Mouse (Mus musculus) heart, adult 2 months (tissue): Measurements from ENCODE around the gene Tgfbi. TPM values are rescaled to one million over a fixed set of nuclear protein-coding genes. Genes with fewer than 3 reads are reported as not detected.

Experiments
- DNase-seq, 2 experiments: peaks; one replicate each; pipeline ENCODE4 v3.0.0; 2021
- H3K27ac ChIP-seq: fragments of 200-600 bp; 2 replicates; pipeline ENCODE4 v1.8.1; 2022
- H3K27me3 ChIP-seq: fragments of 200-500 bp; 2 replicates; pipeline ENCODE4 v1.6.1; 2012; ENCODE audit warnings: mild to moderate bottlenecking, low read length, inconsistent platforms, mixed read lengths; ENCODE audit not compliant: control insufficient read depth, insufficient read depth
- H3K36me3 ChIP-seq: fragments of 200-500 bp; 2 replicates; pipeline ENCODE4 v1.6.1; 2012; ENCODE audit warnings: low read length, inconsistent platforms; ENCODE audit not compliant: control insufficient read depth, insufficient read depth
- H3K4me1 ChIP-seq: fragments of 200-500 bp; 2 replicates; pipeline ENCODE4 v1.6.1; 2011; ENCODE audit warnings: low read length; ENCODE audit not compliant: control insufficient read depth, insufficient read depth
- H3K4me3 ChIP-seq: fragments of 200-600 bp; 2 replicates; pipeline ENCODE4 v1.8.1; 2022
- H3K79me2 ChIP-seq: fragments of 200-500 bp; replicated peaks from 2 replicates; pipeline ENCODE4 v1.6.1; 2012; ENCODE audit warnings: mild to moderate bottlenecking, inconsistent platforms, low read length, moderate library complexity, mixed read lengths; ENCODE audit not compliant: control insufficient read depth, insufficient read depth
- H3K9ac ChIP-seq: fragments of 200-500 bp; 2 replicates; pipeline ENCODE4 v1.6.1; 2012; ENCODE audit warnings: low read depth, mild to moderate bottlenecking, control low read depth, inconsistent platforms, low read length, mixed read lengths
- CTCF ChIP-seq: fragments of 200-600 bp; IDR thresholded peaks from 2 replicates; pipeline ENCODE4 v1.8.1; 2022; ENCODE audit warnings: antibody characterized with exemption, mild to moderate bottlenecking, moderate library complexity
- EP300 ChIP-seq: fragments of 200-500 bp; IDR thresholded peaks from 2 replicates; pipeline ENCODE4 v1.6.1; 2011; ENCODE audit warnings: low read depth, low read length, control low read depth; ENCODE audit not compliant: insufficient read depth
- POLR2A ChIP-seq: fragments of 200-500 bp; IDR thresholded peaks from 2 replicates; pipeline ENCODE4 v1.6.1; 2011; ENCODE audit warnings: mild to moderate bottlenecking, low read depth, low read length, control low read depth; ENCODE audit not compliant: insufficient read depth
- WGBS: fragments of 180-500 bp; shearing (Covaris S2); methylation state at CpG from one replicate; pipeline ENCODE4 v1.1.7; 2018; 5-methylcytosine and 5-hydroxymethylcytosine counted together
- intact Hi-C: fragments of 180-260 bp; cut with DNase I; formaldehyde crosslinking; loops from one replicate; pipeline ENCODE4 v1.15.1; 2025
- polyA plus RNA-seq: library from polyadenylated mRNA; depleted of rRNA; stranded (reverse); fragments of >200 nt; gene quantifications from 2 replicates; pipeline ENCODE4 v1.2.3, GENCODE M21; 2012
- total RNA-seq, 2 experiments: library from RNA; stranded (reverse); gene quantifications; 2 replicates each; pipeline ENCODE4 v1.2.3; 2021

Tgfbi gene
- total and polyA plus RNA-seq, 3 experiments: 19.7 to 22.1 (median 20.9) TPM

DNA sequence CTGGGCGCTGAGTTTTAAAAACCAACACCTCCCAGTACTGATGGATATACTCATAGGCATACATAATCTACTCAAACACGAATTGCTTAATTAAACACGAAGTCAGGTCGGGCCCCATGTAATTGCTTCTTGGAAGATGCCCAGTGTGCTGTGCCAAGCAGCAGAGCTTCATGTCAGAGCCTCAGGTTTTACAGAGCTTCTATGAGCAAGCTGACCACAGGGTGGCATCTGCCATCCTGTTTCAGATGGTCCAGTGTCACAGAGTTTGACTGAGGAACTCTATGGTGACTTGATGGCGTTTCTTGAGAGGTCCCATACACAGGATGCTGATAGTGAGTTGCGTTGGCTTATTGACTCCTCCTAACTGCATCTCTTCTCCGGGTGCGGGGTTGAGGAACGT lies 6.5 kb downstream of the Tgfbi start:
- Histone ChIP-seq H3K9ac (no peak overlapping the region), H3K79me2 (no peaks in the 10 kb centered on the region), H3K27me3 (no peaks in the 10 kb centered on the region), H3K27ac (no peak overlapping the region), H3K36me3 (no peaks in the 10 kb centered on the region), H3K4me3 (no peak overlapping the region), H3K4me1 (peaks cover 21% of the 10 kb centered on the region)
- DNase-seq: peak in 1 of 2 experiments; percentile 33
- 44% methylated on average over 9 of the region's 9 CpGs for WGBS
- intact Hi-C loops: no loop called here
- peak; percentile 47 for TF ChIP-seq CTCF
- TF ChIP-seq EP300: no peak

DNA sequence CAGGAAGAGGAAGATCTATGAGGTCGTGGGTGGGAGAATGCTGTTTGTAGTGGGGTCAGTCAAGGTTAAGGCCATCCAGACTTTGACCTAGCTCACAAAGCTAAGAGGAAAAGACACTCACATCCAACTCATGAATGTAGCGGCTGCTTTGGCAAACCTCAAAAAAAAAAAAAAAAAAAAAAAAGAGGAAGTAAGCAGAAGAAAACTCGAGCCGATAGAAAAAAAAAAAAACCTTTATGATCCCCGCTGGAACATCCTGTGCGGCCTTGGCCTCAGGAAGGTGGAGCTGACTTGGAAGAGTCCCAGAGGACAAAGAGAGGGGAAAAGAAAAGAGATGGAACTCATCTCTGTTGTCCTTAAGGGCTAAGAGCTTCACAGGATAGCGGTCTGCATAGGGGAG lies 7.1 kb downstream of the Tgfbi start:
- Histone ChIP-seq H3K27me3 (no peaks in the 10 kb centered on the region), H3K27ac (peak overlapping the region; percentile 13), H3K36me3 (no peaks in the 10 kb centered on the region), H3K4me3 (no peak overlapping the region), H3K9ac (no peak overlapping the region), H3K4me1 (peaks cover 21% of the 10 kb centered on the region), H3K79me2 (no peaks in the 10 kb centered on the region)
- no peak for DNase-seq
- WGBS: 27% methylated on average over 7 of the region's 7 CpGs
- no peak for TF ChIP-seq POLR2A
- TF ChIP-seq CTCF: no peak
- TF ChIP-seq EP300: no peak
- intact Hi-C loops: no loop called here

DNA sequence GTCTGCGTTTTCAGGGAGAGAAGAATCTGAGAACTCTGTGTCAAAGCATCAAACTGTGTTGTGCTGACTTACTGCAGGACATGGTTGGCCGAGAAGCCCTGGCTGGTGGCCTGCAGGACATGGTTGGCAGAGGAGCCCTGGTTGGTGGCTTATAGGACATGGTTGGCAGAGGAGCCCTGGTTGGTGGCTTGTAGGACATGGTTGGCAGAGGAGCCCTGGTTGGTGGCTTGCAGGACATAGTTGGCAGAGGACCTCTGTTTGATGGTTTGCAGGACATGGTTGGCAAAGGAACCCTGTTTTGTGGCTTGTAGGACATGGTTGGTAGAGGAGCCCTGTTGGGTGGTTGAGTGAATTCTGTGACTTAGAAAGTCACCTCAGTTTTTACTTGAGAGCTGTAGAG lies 7.9 kb downstream of the Tgfbi start:
- H3K4me1 ChIP-seq: peaks cover 16% of the 10 kb centered on the region
- no peak for TF ChIP-seq EP300
- TF ChIP-seq CTCF: no peak
- TF ChIP-seq POLR2A: no peak
- intact Hi-C loops: no loop called here
- no peak overlapping the region for H3K9ac ChIP-seq
- DNase-seq: peak in 1 of 2 experiments; percentile 72
- no peak overlapping the region for H3K4me3 ChIP-seq
- H3K79me2 ChIP-seq: no peaks in the 10 kb centered on the region
- H3K36me3 ChIP-seq: no peaks in the 10 kb centered on the region
- 72% methylated on average over 2 of the region's 2 CpGs for WGBS
- H3K27me3 ChIP-seq: no peaks in the 10 kb centered on the region
- peak overlapping the region; percentile 15 for H3K27ac ChIP-seq

DNA sequence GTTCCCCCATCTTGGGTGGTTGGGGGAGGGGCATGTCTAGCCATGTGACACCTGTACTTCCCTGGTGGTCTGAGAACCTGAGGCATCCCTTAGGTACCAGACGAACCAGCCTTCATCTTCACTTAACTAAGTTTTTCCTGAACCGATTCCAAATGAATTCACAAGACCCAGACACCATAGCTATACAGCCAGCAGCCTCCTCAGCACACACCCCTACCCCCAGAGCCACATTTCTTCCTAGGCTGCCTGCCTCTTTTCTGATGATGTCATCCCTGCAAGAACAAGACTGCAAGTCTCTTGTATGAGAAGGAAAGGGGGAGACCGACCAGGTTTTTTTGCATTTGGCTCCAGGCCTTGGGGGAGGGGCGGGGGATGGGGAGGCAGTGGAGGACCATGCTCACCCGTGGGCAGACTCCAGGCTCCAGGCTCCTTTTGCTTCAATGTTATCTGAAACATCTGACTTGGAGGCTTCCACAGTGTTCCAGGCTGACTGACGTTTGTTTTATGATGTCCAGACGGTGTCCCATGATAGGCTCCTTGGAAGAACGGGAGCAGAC lies 13.0 kb downstream of the Tgfbi start:
- Histone ChIP-seq H3K36me3 (no peaks in the 10 kb centered on the region), H3K4me1 (no peaks in the 10 kb centered on the region; the same call in 1 of the 2 replicates), H3K27ac (no peak overlapping the region), H3K4me3 (no peak overlapping the region), H3K79me2 (no peaks in the 10 kb centered on the region), H3K9ac (no peak overlapping the region), H3K27me3 (no peaks in the 10 kb centered on the region)
- no peak for DNase-seq
- WGBS: 61% methylated on average over 8 of the region's 8 CpGs
- TF ChIP-seq EP300 (no peak), POLR2A (no peak), CTCF (no peak)
- intact Hi-C loops: no loop called here

DNA sequence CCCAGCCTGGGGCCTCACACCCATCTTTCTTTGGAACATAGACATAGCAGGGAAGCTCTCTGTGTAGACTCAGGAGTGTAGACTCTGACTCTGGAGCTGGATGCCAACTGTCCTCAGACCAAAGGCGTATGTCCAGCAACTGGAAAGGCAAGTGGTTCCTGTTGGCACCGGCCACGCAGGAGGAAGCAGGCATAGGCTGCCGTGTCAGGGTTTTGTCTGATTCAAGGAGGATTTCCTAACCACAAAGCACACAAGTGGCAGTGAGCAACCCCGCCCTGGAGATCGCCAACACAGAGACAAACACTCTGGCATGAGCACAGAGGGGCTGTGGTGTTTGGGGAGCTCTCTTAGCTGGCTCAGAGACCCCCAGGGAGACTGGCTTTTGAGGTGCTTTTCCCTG lies 17.2 kb downstream of the Tgfbi start:
- H3K79me2 ChIP-seq: no peaks in the 10 kb centered on the region
- H3K27me3 ChIP-seq: no peaks in the 10 kb centered on the region
- no peak overlapping the region for H3K9ac ChIP-seq
- peaks cover 6% of the 10 kb centered on the region for H3K4me1 ChIP-seq
- 59% methylated on average over 6 of the region's 6 CpGs for WGBS
- DNase-seq: peak in 1 of 2 experiments; percentile 60
- no peak overlapping the region for H3K27ac ChIP-seq
- H3K36me3 ChIP-seq: no peaks in the 10 kb centered on the region
- intact Hi-C loops: no loop called here
- TF ChIP-seq EP300 (no peak), POLR2A (no peak), CTCF (no peak)
- no peak overlapping the region for H3K4me3 ChIP-seq

DNA sequence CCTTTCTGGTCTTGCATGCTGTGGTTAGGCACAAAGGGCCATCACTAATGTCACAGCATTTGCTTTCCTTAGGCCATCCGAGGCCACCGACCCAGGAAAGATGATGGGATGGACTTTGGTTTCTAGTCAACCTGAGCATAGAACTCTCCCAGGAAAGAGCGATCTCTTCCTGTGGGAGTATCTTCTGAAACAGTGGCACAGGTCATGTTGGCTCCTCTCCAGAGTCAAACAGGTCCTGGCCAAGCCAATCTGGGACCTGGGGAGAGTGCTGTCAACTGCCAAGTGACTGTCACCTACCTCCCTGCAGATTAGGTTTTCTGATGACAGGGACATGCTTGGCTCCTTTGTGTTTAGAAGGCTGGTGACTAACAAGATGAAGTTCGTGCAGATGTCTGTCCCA lies 20.8 kb downstream of the Tgfbi start:
- Histone ChIP-seq H3K9ac (no peak overlapping the region), H3K36me3 (no peaks in the 10 kb centered on the region), H3K4me1 (peaks cover 18% of the 10 kb centered on the region), H3K27ac (no peak overlapping the region), H3K27me3 (no peaks in the 10 kb centered on the region), H3K79me2 (no peaks in the 10 kb centered on the region), H3K4me3 (no peak overlapping the region)
- 88% methylated on average over 4 of the region's 4 CpGs for WGBS
- intact Hi-C loops: no loop called here
- TF ChIP-seq POLR2A (no peak), CTCF (no peak), EP300 (no peak)
- DNase-seq: no peak
